Mouse (Mus musculus): ENCODE results near the gene Rnaseh2a. TPM values are rescaled to one million over a fixed set of nuclear protein-coding genes. Genes with fewer than 3 reads are reported as not detected.

The Rnaseh2a gene
- total RNA-seq, 4 experiments from 2014 or later = 41.9 to 61.3 (median 55.0) TPM

DNA sequence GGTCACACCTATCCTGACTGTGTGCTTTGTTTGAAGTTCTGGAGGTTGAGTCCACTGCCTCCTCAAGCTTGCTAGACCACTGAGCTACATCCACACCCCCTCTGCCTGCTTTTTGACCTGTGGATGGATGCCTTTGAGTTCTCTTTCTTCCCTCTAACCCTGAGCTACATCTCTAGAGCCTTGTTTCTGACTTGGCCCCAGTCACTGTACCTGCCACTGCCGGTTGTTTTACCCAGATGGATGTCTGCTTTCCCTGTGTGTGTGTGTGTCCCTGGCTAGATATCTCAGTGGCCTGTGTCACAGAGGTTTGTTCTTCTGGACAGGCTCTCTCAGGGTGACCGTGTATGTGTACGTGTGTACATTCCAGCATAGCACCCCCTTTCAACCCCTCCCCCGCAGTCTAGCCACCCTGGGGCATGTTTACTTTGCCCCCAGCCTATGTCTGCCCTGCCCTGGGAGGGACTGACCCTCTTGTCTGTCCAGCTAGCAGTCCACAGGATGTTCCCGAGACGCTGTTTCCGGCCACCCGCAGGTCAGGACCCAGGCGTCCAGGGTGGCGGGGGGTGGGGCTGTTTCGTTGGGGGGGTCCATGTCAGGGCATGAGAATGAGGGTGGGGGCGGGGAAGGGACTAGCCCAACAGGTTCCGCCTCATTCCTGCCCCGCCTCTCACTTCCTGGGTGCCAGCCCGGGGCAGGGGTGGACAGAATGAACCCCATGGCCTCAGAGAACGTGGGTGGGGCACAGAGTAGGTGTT is 14.9 kb upstream of the Rnaseh2a start:
- peak; percentile 62 for DNase-seq (ENCODE audit: low spot score)

GRCm38 (mm10) chr8:84982499-84983011 is 13.0 kb upstream of the Rnaseh2a start:
- no peak for DNase-seq (ENCODE audit: low spot score)

DNA sequence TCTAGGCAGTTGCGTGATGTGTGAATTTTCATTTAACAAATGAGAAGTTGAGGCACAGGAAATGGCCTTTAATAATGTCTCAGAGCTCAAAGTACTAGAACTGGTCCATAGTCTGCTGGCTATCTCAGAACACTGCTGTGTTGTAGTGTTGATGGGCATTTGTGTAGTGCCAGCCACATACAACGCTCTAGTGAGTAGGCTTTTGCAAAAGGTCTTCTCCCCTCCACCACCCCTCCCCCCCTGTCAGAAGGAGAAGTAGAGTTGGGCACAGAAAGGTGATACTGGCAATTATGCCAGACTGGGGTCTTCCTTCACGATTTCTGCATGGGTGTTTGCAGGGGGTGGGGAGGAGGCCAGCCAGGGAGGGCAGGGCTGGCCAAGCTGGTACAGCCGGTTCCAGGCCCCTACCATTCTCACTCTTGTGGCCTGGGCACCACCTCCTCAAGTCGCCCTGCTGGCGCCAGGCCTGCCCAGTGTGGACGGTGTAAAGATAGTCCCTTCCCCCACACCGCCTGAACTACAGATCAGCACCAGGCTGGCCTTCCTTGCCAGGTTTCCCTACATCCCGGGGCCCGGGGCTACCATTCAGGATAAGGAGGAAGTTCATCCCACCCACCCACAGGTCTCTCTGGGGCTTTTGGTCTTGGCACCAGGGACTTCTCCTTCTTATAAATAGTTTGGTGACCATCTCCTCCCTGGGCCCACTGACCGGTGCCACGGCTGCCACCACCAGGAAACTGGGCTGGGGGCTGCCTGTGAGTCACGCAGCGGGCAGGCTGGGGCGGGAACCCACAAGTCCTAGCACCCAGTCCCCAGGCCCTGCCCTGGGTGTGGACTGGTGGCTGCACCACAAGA is 12.3 kb upstream of the Rnaseh2a start:
- no peak for DNase-seq (ENCODE audit: low spot score)

GRCm38 (mm10) chr8:84980622-84981358 is 11.2 kb upstream of the Rnaseh2a start:
- DNase-seq (ENCODE audit: low spot score) = peak; percentile 87

DNA sequence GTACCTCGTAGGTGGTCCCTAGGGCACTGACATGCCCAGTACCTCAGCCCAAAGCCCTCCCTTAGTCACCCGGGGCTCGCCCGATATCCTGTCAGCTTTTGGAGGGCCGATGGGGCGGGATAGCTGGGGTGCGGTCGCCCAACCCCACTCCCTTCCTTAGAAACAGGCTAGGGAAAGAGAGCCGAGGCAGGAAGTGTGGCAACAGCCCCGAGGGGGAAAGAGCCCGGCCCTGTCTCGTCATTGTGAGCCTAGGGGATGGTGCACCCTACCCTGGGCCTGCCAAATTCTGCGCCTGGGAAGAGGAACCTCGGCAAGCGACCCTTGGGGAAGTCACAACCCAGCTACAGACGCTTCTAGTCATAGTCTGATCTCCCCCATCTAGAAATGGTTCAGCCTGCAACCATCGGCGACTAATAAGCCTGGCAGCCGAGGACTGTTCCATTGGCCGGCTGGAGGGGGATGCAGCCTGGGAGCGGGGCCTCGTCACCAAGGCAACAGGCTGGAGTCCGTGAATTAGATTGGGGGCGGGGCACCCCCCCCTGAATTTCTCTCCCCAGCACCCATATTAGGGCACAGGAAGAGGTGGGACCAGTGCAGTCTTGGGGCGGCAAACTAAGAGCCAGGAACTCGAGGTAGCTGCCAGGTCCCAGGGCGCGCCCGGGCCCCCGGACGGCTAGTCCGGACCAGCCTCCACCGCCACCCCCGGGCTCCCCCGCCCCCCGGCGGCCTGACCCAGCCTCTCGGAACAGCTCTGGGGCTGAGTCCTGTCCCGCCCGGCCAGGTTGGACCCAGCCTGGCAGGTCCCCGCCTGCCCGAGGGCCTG is 10.2 kb upstream of the Rnaseh2a start:
- peak; percentile 94 for DNase-seq (ENCODE audit: low spot score)

GRCm38 (mm10) chr8:84978248-84978940 is 8.8 kb upstream of the Rnaseh2a start, which contains the start of gene Junb:
Gene Junb (minus strand): TSS chr8:84978718.
- peak; percentile 98 for DNase-seq (ENCODE audit: low spot score)

DNA sequence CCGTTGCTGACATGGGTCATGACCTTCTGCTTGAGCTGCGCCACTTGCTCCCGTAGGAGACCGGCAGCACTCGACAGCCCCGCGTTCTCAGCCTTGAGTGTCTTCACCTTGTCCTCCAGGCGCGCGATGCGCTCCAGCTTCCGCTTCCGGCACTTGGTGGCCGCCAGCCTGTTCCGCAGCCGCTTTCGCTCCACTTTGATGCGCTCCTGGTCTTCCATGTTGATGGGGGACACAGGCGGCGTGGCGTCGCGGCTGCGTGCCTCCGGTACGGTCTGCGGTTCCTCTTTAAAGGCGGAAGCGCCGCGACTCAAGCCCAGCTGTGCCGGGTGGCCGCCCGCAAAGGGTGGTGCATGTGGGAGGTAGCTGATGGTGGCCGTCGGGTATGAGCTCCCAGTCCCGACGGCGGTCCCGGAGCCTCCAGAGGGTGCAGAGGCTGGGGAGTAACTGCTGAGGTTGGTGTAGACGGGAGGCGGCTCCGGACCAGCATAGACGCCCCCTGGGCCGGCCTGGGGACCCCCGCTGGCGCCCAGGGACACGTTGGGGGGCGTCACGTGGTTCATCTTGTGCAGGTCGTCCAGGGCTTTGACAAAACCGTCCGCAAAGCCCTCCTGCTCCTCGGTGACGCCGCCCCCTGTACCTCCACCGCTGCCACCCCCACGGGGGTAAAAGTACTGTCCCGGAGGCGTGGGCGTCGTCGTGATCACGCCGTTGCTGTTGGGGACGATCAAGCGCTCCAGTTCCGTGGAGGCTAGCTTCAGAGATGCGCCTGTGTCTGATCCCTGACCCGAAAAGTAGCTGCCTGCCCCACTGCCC is 8.1 kb upstream of the Rnaseh2a start:
- DNase-seq (ENCODE audit: low spot score) = peak; percentile 68

GRCm38 (mm10) chr8:84976763-84977434 is 7.3 kb upstream of the Rnaseh2a start:
- no peak for DNase-seq (ENCODE audit: low spot score)

DNA sequence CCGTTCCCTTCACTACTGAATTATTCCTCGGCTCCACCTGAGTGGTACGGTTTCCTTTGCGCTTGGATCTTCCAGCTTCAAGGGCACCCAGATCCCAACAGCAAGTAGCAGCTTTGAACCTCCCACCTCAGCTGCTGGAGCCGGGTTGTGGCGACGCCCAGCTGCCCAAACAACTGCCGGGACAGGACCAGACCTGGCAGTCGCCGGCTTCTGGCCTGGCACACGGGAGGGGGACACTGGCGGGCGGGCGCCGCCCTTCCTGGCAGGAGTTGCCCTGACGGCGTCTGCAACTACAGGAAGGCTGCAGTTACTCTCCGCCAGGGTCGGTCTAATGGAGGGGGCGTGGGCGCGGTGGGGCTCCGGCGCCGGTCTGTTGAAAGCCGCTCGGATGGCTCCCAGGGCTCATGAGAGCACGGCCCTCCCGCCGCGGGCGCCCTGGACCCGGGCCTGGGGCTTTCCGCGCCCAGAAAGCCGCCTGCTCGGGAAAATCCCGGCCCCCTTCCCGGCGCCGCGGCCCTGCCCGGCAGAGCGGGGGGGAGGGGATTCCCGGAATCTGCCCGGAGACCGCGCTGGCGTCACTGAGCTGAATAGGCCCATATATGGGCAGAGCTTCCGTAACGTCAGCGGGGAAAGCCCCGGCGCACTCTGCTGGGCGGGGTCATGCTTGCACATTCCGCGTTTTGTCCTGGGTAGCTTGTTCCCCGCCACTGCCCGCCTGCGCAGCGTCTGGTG is 6.6 kb upstream of the Rnaseh2a start:
- DNase-seq (ENCODE audit: low spot score) = peak; percentile 98

- peak; percentile 74 for DNase-seq (ENCODE audit: low spot score)
Measured at GRCm38 (mm10) chr8:84975434-84975833, 5.9 kb upstream of the Rnaseh2a start.

GRCm38 (mm10) chr8:84974543-84975142 is 5.1 kb upstream of the Rnaseh2a start:
- DNase-seq (ENCODE audit: low spot score) = no peak

DNA sequence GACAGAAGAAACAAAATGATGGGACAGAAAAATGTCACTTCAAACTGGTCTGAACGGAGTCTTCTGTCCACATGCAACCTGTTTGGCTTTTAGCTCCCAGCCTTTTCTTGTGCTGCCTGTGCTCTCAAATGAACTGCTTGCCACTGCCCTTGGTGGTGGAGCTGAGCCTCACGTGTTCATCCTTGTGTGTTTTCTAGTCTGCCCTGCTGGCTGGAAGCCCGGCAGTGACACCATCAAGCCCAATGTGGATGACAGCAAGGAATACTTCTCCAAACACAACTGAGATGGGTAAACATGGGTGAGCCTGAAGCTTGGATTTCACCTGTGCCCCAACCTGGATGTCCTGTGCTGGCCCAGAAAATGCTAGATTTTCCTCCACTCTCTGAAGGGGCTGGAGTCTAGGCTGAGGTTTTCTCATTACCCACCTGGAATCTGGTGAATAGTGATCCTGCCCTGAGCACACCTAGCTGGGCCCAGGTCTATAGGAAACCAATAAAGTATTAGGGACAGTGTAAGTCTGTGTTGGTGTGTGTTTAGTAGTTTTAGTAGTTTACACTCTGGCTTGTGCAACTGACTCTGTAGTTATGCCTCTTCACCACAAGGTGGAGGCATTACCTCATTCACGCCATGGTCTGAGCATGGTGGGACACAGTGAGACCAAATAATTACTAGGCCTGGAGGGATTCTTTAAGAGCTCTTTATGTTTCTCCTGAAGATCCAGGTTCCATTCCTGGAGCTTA is 4.4 kb upstream of the Rnaseh2a start:
- peak; percentile 71 for DNase-seq (ENCODE audit: low spot score)

DNA sequence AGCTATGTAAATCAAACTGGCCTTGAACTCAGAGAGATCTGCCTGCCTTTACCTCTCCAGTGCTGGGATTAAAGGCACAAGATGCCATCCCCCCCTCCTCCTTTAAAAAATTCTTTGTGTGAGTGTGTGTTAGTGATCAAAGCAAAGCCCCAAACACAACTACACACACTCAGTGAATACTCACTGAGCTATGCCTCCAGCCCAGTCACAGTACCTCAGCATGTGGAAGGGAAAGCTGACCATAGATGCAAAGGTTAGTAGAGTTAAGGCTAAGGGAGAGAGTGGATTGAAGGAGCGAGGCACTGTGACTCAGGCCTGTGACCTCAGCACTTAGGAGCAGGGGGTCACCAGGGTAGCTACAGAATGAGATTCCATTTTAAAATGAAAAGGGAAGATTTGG is 3.5 kb upstream of the Rnaseh2a start:
- no peak for DNase-seq (ENCODE audit: low spot score)

DNA sequence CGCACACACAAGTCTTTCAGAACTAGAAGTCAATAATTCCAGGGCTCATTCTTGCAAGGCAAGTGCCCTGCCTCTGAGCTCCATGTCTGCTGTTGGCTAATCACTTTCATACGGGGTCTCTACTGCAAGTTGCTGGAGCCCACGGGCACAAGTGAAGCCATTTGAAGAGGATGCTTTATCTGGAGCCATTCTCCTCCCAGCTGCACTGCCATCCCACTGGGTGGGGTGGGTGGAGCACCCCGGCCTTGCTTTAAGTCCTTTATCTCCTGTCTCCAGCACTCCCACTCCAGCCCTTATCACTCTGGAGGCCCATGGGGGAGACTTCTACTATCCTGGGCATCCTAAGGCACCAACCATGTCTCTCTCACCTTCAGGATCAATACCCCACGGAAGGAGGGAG is 1.3 kb upstream of the Rnaseh2a start:
- DNase-seq (ENCODE audit: low spot score) = no peak

DNA sequence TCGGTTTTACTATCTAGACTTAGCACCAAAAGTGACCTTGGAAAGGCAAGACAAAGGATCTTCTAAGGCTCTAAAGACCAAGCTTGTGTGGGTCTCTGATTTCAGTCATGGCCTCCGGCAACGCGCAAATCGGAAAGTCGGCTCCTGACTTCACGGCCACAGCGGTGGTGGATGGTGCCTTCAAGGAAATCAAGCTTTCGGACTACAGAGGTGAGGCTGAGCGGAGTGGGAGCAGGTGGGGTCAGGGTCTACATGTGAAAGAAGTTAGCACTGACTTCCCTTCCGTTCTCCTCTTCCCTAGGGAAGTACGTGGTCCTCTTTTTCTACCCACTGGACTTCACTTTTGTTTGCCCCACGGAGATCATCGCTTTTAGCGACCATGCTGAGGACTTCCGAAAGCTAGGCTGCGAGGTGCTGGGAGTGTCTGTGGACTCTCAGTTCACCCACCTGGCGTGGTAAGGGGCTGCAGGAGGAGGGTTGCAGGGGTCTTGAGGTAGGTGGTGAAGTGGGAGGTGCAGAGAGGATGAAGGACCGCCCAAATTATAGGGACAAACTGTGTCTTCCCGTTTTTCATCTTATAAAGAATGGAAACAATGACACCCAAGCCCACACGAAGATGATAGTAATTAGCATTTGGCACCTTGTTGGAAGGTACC is 696 bp upstream of the Rnaseh2a start:
- DNase-seq (ENCODE audit: low spot score) = no peak

- no peak for DNase-seq (ENCODE audit: low spot score)
Measured at GRCm38 (mm10) chr8:84968650-84969049, 917 bp downstream of the Rnaseh2a start.
